Mouse (Mus musculus): ENCODE data around the gene Hoxd9.

The Hoxd9 gene

DNA sequence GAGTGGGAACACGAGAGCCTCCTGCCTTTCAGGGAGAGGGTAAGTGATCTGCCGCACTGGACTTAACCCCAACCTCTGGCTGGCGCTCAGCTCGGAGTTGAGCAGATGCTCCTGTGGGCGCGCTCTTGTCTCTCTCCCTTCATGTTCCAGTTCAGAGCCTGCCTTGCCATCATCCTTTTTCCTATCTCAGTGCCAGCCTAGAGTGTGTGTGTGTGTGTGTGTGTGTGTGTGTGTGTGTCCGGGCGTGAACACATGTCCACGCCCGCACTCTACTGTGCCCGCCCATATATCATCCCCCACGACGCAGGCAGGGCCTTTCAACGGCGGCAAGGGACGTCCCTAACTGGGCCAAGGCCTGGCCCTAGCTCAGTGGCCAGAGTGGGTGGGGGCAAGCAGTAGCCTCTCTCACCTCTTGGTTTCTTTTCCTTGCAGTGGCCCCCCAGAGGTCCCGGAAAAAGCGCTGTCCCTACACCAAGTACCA, 14.0 kb upstream of the Hoxd9 start:
- DNase-seq (ENCODE audit: low spot score) = no peak

DNA sequence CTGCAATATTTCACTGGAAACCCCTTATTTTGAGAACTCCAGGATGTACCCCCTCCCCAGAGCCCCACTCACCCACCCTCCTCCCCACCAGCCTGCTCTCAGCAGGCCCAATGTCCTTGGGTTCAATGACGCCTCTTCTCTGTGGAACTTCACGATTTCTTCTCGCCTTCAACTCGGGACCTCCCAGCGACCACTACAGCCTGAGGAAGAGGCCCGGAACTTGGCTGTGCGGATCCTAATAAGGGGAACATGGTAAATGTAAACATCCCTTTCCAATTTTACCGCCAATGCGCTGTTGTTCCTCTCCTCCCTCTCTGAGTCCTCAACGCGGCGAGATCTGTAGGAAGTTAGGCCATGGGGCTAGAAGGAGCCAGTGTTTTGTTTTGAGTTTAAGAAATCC, 13.4 kb upstream of the Hoxd9 start:
- DNase-seq (ENCODE audit: low spot score) = no peak

GRCm38 (mm10) chr2:74685059-74685603, 12.4 kb upstream of the Hoxd9 start:
- DNase-seq (ENCODE audit: low spot score) = no peak

- peak; percentile 93 for DNase-seq (ENCODE audit: low spot score)
These were observed 11.1 kb upstream of the Hoxd9 start for GRCm38 (mm10) chr2:74686301-74686987.

GRCm38 (mm10) chr2:74686988-74687697, 10.4 kb upstream of the Hoxd9 start:
- DNase-seq (ENCODE audit: low spot score) = no peak

GRCm38 (mm10) chr2:74687698-74688555, 9.6 kb upstream of the Hoxd9 start:
- no peak for DNase-seq (ENCODE audit: low spot score)

GRCm38 (mm10) chr2:74688795-74689573, 8.5 kb upstream of the Hoxd9 start:
- no peak for DNase-seq (ENCODE audit: low spot score)

DNA sequence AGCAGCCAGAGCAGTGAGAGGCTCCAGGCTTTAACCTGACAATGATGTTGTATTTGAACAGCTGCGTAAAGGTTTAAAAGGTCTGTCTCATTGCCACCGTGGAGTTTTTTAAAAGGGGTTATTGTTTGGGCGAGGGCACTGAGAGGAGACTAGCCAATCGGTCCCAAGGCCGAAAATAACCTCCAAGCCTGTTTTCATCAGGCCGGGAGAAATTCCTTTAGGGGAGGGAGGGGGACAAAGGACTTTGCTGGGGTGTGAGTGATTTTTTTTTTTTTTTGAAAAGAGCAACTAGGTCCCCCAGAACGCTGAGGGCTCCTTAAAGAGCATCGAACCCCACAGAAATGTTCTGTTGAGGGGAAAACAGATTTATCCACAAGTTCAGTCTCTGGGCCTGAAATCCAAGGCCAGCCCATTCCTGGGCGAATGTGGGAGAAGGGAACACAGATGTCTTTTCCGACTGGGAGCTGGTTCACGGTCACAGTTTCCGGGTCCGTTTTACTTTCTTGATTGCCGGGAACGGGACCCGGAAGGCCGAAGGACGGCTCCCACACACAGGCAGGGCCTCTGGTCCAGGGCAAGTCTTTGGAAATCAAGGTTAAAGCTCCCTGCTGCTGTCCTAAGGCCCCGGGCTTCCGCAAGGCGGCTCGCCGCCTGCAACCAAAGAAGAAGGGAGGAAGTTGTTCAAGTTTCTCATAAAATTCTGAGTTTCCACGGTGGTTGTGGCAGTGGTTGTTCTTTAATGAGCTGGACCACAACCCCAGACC, 7.8 kb upstream of the Hoxd9 start:
- no peak for DNase-seq (ENCODE audit: low spot score)

DNA sequence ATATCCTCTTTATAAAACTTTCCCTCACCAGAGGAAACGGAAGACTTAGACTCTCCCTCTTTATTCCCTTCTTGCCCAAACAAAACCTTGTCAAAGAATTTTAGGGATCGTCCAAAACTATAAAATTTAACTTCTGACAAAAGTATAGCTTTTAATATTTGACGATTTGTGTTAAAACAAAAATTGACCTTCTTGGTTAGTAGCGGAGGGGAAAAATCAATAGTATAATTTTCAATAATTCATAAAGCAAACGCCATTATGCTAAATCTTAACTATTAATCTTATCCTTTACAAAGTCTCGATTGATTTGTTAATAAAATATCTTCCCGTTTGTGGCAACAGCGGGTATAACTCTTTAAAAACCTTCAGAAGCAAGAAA, 7.2 kb upstream of the Hoxd9 start:
- no peak for DNase-seq (ENCODE audit: low spot score)

DNA sequence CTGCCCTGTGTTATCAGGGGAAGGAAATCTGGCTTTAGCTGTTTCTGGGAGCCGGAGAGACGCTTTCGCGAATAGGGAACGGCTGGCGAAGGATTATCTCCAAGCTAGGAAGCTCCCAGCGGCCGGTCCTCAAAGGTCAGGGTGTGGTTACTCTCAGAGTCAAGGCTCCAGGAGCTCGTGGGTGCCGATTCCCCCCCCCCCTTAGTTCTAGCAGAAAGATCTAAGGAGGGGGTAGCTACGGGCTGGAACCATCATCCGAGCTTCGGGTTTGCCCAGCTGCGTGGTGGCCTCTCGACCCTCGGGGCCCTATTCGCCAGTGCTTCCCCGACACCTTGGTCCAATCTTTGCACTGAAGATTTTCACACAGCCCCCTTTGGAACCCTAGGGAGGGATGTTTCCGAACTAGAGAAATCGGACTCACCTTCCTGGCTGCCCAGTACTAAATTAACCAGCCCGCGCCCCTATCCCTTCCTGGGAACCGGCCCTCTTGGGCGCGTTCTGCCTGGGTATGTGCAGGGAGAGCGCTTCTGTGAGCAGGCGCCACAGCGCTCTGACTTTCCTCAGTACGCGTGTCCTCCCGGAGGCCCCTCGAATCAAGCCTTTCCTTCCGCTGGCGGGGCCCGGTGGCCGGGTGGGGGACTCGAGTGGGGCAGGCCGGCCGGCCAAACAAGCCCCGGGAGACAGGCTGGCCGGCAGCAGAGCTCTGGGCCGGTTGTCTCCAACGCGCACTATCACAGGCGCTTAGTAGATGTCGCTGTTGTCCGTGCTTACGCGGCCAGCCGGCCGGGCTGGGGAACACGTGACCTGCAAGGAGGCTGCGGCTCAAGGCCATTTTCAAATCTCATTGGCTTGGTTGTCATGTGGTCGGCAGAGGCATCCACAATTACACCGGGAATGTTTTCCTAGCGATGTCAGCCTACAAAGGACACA, 6.2 kb upstream of the Hoxd9 start, which contains the start of gene Hoxd10:
Gene Hoxd10 (plus strand): TSS at position 903 of the 930 bp plus-strand sequence.
- DNase-seq (ENCODE audit: low spot score) = peak; percentile 90

DNA sequence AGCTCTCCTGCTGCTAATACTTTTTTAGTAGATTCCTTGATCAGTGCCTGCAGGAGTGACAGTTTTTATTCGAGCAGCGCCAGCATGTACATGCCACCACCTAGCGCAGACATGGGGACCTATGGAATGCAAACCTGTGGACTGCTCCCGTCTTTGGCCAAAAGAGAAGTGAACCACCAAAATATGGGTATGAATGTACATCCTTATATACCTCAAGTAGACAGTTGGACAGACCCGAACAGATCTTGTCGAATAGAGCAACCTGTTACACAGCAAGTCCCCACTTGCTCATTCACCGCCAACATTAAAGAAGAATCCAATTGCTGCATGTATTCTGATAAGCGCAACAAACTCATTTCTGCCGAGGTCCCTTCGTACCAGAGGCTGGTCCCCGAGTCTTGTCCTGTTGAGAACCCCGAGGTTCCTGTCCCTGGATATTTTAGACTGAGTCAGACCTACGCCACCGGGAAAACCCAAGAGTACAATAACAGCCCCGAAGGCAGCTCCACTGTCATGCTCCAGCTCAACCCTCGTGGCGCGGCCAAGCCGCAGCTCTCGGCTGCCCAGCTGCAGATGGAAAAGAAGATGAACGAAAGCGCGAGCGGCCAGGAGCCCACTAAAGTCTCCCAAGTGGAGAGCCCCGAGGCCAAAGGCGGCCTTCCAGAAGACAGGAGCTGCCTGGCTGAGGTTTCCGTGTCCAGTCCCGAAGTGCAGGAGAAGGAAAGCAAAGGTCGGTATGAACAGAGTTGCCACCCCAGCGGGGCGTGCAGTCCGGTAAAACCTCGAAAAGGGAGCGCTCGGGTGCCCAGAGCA, 5.3 kb upstream of the Hoxd9 start:
- DNase-seq (ENCODE audit: low spot score) = no peak

DNA sequence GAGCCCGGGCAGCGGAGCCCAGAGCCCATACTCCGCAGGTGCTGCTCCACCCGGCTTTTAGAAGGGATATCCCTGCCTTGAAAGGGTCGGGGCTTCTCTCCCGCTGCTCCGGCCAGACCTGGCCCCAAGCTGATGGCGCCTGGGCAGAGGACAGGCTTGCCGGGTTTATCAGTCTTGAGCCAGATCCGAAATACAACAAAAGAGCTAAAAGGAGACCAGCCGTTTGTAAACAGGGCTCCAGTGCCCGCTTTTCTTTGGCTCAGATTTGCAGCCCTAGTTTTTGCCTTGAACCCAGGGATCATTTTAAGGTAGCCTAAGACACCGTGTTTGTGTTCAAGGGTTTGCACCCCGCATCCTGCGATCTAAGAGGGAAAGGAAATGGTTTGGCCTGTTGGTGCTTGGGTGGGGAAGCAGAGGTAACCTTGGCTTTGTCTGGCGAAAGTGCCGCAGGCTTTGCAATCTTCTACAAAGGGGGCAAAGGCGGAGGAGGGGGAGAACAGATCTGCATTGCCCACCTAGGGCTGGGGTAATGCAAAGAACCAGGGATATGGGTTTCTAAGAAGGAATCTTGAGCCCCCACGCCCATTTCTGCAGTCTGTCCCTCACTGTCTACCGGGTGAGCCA, 4.6 kb upstream of the Hoxd9 start:
- no peak for DNase-seq (ENCODE audit: low spot score)

DNA sequence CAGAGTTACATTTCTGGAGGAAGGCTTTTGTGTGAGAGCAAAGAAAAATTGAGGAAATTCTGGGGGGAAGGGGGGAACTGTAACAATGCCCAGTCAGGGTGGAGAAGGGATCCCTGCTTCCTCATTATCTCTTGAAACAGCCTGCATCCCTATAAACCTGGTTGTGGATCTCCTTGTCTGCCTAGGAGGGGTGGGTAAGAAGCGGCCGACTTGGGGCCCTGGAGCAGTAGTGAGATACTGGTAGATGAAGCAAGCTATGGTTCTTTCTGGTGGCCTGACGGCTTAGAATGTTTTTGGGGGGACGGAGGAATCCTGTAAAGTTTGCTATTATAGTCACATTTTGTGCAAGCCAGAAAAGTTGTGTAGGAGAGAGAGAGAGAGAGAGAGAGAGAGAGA, 4.1 kb upstream of the Hoxd9 start:
- no peak for DNase-seq (ENCODE audit: low spot score)

DNA sequence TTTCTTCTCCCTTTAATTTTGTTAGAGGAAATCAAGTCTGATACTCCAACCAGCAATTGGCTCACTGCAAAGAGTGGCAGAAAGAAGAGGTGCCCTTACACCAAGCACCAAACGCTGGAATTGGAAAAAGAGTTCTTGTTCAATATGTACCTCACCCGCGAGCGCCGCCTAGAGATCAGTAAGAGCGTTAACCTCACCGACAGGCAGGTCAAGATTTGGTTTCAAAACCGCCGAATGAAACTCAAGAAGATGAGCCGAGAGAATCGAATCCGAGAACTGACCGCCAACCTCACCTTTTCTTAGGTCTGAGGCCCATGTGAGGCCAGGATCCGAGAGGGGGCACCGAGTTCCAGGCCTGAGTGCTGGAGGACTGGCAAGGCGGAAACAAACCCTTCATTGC, 3.5 kb upstream of the Hoxd9 start:
- DNase-seq (ENCODE audit: low spot score) = peak; percentile 85

- no peak for DNase-seq (ENCODE audit: low spot score)
These were observed 2.1 kb upstream of the Hoxd9 start for GRCm38 (mm10) chr2:74695383-74695782.

DNA sequence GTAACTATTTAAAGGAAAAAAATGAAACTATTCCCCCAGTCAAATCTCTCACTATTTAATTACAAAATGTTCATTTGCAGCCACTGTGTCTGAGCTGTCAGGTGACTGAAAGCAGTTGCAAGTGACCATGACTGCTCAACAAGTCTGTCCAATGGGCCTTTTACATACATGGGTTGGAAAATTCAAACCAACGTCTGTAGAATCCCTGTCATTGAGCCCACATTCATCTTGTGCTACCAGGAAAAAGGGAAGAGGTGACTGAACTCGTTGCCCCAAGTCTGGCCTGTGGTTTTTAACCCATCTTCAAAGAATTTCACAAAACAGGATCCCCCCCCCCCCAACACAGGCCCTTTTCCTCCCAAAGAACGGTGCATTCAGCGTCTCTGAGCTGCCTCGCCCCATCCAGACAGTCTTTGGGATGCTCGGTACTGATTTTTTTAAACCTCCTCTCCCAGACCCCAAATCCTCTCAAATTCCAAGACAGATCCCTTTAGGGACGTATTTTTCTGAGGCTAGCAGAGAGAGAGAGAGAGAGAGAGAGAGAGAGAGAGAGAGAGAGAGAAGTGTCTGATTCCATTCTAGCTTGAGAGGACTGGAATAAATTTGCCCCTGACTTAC, 1.6 kb upstream of the Hoxd9 start:
- DNase-seq (ENCODE audit: low spot score) = no peak

DNA sequence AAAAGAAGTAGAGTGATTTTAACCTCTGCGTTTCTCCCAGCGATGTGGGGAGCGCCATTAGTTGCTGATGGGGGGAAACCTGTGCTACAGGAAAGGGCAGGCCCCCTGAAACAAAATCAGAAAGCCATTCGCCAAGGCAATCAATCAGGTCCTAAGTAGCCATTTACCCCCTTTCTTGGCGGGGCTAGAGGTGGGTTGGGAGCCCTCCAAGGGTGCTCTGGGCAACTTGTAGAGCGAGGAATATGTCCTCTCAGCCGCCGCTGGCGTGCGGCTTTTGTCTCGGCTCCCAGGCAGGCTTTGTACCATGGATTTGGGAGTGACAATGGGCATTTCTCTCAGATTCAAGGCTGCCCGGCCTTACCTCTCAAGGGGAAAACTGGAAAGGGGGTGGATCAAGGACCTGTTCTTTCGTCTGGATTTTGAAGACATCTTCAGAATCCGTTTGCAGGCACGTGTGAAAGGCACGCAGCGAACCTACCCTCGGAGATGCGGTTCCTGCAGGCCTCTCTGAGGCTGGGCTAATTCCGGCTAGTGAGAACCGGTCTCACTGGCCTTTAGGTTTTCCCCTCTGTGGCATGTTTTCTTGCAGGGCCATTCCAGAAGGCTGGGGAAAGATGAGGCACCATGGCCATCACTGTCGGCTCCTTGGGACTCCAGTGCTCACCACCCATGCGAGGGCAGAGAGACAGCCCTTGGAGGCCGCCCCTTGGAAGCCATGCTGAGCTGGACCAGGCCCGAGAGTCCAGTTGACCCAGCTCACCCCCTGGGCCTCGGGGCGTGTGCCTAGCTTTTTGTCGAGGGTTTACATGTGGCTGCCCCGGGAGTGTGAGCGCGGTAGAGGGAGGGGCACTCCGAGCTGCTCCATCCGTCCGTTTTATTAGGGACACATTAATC, 838 bp upstream of the Hoxd9 start:
- no peak for DNase-seq (ENCODE audit: low spot score)

Measured in embryo, embryonic 10.5 days (tissue).